In genomic region chr3:87909381-87909780, GRCm38 (mm10) we compare ENCODE assay signal across 9 mouse cellular contexts. TPM values are rescaled to one million over a fixed set of nuclear protein-coding genes. Genes with fewer than 3 reads are reported as not detected.
DNase-seq lines count a peak whose midpoint lies in the region; ATAC-seq lines count a peak whose summit lies in the region.
"Had no signal": no experiment of that assay in that cellular context is flagged by ENCODE, and none has a peak within 500 bp of the region (broad histone marks: within the 10 kb centered on the region; RNA-seq: fewer than 3 reads in every experiment).

No protein-coding gene starts in this region.

- 73% methylated on average over 2 of the region's 2 CpGs for WGBS in intestine, embryonic 15.5 days
- 81% methylated on average over 2 of the region's 2 CpGs for WGBS in stomach, embryonic 14.5 days

- no peak for ATAC-seq in erythroblast, adult 5-6 weeks (replicated peaks; ENCODE audit: low FRiP score, poor library complexity, severe bottlenecking)
- ATAC-seq in megakaryocyte, adult 5-6 weeks (ENCODE audit: poor library complexity, severe bottlenecking), result no peak
- no peak for ATAC-seq in intestine, embryonic 15.5 days
- no peak for ATAC-seq in stomach, embryonic 14.5 days (ENCODE audit: insufficient number of reproducible peaks, insufficient read depth, low FRiP score, low read depth)

- peaks cover 87% of the 10 kb centered on the region for H3K4me1 ChIP-seq in erythroblast, embryonic 14.5 days (ENCODE audit: control insufficient read depth)
- H3K4me1 ChIP-seq in megakaryocyte, embryonic 14.5 days, result peaks cover 76% of the 10 kb centered on the region
- H3K4me1 ChIP-seq in intestine, embryonic 15.5 days (replicated peaks), result peaks cover 38% of the 10 kb centered on the region
- peaks cover 34% of the 10 kb centered on the region for H3K4me1 ChIP-seq in stomach, embryonic 14.5 days (ENCODE audit: control insufficient read depth, insufficient read depth, low read length)

- H3K4me2 ChIP-seq in intestine, embryonic 15.5 days (replicated peaks), result peak overlapping the region; percentile 80
- H3K4me2 ChIP-seq in stomach, embryonic 14.5 days (replicated peaks; ENCODE audit: low read depth, low read length), result peak overlapping the region; percentile 55

- no peak for DNase-seq in frontal cortex, postnatal 25 days (ENCODE audit: low spot score in 2 of 2)
- DNase-seq in left cerebral cortex, postnatal 36 days (ENCODE audit: low spot score in 2 of 2), result no peak
- DNase-seq: cerebellum, postnatal 25 days had no signal

- H3K36me3 ChIP-seq in erythroblast, embryonic 14.5 days (ENCODE audit: control insufficient read depth), result peaks cover 64% of the 10 kb centered on the region
- peaks cover 38% of the 10 kb centered on the region for H3K36me3 ChIP-seq in megakaryocyte, embryonic 14.5 days (replicated peaks; ENCODE audit: low read length)
- peaks cover 13% of the 10 kb centered on the region for H3K36me3 ChIP-seq in intestine, embryonic 15.5 days
- peaks cover 11% of the 10 kb centered on the region for H3K36me3 ChIP-seq in stomach, embryonic 14.5 days (ENCODE audit: control insufficient read depth, insufficient read depth, low read length)

- no peaks in the 10 kb centered on the region for H3K9me3 ChIP-seq in erythroblast, embryonic 14.5 days (ENCODE audit: control insufficient read depth, low read length)
- no peaks in the 10 kb centered on the region for H3K9me3 ChIP-seq in megakaryocyte, embryonic 14.5 days
- H3K9me3 ChIP-seq in intestine, embryonic 15.5 days, result no peaks in the 10 kb centered on the region
- H3K9me3 ChIP-seq in stomach, embryonic 14.5 days (ENCODE audit: control insufficient read depth, low read depth, low read length), result no peaks in the 10 kb centered on the region

- peak overlapping the region; percentile 100 for H3K4me3 ChIP-seq in erythroblast, embryonic 14.5 days (replicated peaks)
- peak overlapping the region; percentile 91 for H3K4me3 ChIP-seq in megakaryocyte, embryonic 14.5 days (replicated peaks)
- H3K4me3 ChIP-seq in intestine, embryonic 15.5 days (replicated peaks), result no peak overlapping the region
- H3K4me3 ChIP-seq in stomach, embryonic 14.5 days (ENCODE audit: low read depth, low read length), result 0 out of 2 replicates have a peak overlapping the region, but pooled peaks have one; percentile 28

- intact Hi-C loops in left cerebral cortex, postnatal 36 days (cut with DNase I), result no loop called here

- H3K27me3 ChIP-seq in erythroblast, embryonic 14.5 days (ENCODE audit: control insufficient read depth), result no peaks in the 10 kb centered on the region
- no peaks in the 10 kb centered on the region for H3K27me3 ChIP-seq in megakaryocyte, embryonic 14.5 days (replicated peaks)
- H3K27me3 ChIP-seq in intestine, embryonic 15.5 days (replicated peaks), result no peaks in the 10 kb centered on the region
- no peaks in the 10 kb centered on the region for H3K27me3 ChIP-seq in stomach, embryonic 14.5 days (ENCODE audit: control insufficient read depth, insufficient read depth, low read length)

- peak overlapping the region; percentile 90 for H3K27ac ChIP-seq in intestine, embryonic 15.5 days
- peak overlapping the region; percentile 86 for H3K27ac ChIP-seq in stomach, embryonic 14.5 days (ENCODE audit: low read length)

- peak overlapping the region; percentile 32; the same call in 1 of the 2 replicates for H3K9ac ChIP-seq in intestine, embryonic 15.5 days
- no peak overlapping the region for H3K9ac ChIP-seq in stomach, embryonic 14.5 days (replicated peaks; ENCODE audit: low read depth, low read length)

RNA-seq across cellular contexts. Expression of gene Hdgf, which starts 3.3 kb away (rescaled TPM):
- 86.9 and 109 TPM in 2 replicates for polyA plus RNA-seq in erythroblast, embryonic 14.5 days (2012)
- 99.5 and 116 TPM in 2 replicates for total RNA-seq in erythroblast, adult 5-6 weeks (2015; ENCODE audit: low replicate concordance)
- total RNA-seq in erythroblast, adult 5-6 weeks (2017; ENCODE audit: low replicate concordance), result 131 and 168 TPM in 2 replicates
- 140 and 1,011 TPM in 2 replicates for polyA plus RNA-seq in megakaryocyte, embryonic 14.5 days (2012; ENCODE audit: insufficient read depth, low replicate concordance)
- total RNA-seq in megakaryocyte, adult 5-6 weeks (2015), result 131 and 154 TPM in 2 replicates
- 217 and 229 TPM in 2 replicates for total RNA-seq in megakaryocyte, adult 5-6 weeks (2017)
- polyA plus RNA-seq in intestine, embryonic 15.5 days (2015; fragmentation: Nextera tagmentation; extraction: Ambion mirVana), result 227 and 229 TPM in 2 replicates
- polyA plus RNA-seq in stomach, embryonic 14.5 days (2014; fragmentation: Nextera tagmentation; extraction: Ambion mirVana), result 119 and 135 TPM in 2 replicates
- 100 to 1,000 TPM; 150 to 153 TPM for total RNA-seq in left cerebral cortex, postnatal 36 days (2021)

RNA-seq across cellular contexts. Expression of gene Mrpl24, which starts 9.9 kb away (rescaled TPM):
- 0.97 and 1.1 TPM in 2 replicates for polyA plus RNA-seq in erythroblast, embryonic 14.5 days (2012)
- 24.0 and 39.1 TPM in 2 replicates for total RNA-seq in erythroblast, adult 5-6 weeks (2015; ENCODE audit: low replicate concordance)
- total RNA-seq in erythroblast, adult 5-6 weeks (2017; ENCODE audit: low replicate concordance), result 16.0 and 23.0 TPM in 2 replicates
- polyA plus RNA-seq in megakaryocyte, embryonic 14.5 days (2012; ENCODE audit: insufficient read depth, low replicate concordance), result 3.1 and 14.1 TPM in 2 replicates
- total RNA-seq in megakaryocyte, adult 5-6 weeks (2015), result 134 and 135 TPM in 2 replicates
- 99.8 and 106 TPM in 2 replicates for total RNA-seq in megakaryocyte, adult 5-6 weeks (2017)
- polyA plus RNA-seq in intestine, embryonic 15.5 days (2015; fragmentation: Nextera tagmentation; extraction: Ambion mirVana), result 74.2 and 79.2 TPM in 2 replicates
- polyA plus RNA-seq in stomach, embryonic 14.5 days (2014; fragmentation: Nextera tagmentation; extraction: Ambion mirVana), result 73.5 and 75.5 TPM in 2 replicates
- 10 to 100 TPM; 44.6 to 54.9 TPM for total RNA-seq in left cerebral cortex, postnatal 36 days (2021)

RNA-seq across cellular contexts. Expression of gene Isg20l2, which starts 20.7 kb away (rescaled TPM):
- polyA plus RNA-seq in erythroblast, embryonic 14.5 days (2012), result 0.25 and 0.26 TPM in 2 replicates
- total RNA-seq in erythroblast, adult 5-6 weeks (2015; ENCODE audit: low replicate concordance), result 8.6 and 10.7 TPM in 2 replicates
- 5.6 and 11.6 TPM in 2 replicates for total RNA-seq in erythroblast, adult 5-6 weeks (2017; ENCODE audit: low replicate concordance)
- polyA plus RNA-seq in megakaryocyte, embryonic 14.5 days (2012; ENCODE audit: insufficient read depth, low replicate concordance), result 2.9 and 3.6 TPM in 2 replicates
- total RNA-seq in megakaryocyte, adult 5-6 weeks (2015), result 27.5 and 28.8 TPM in 2 replicates
- 25.0 and 26.3 TPM in 2 replicates for total RNA-seq in megakaryocyte, adult 5-6 weeks (2017)
- polyA plus RNA-seq in intestine, embryonic 15.5 days (2015; fragmentation: Nextera tagmentation; extraction: Ambion mirVana), result 46.7 and 49.9 TPM in 2 replicates
- polyA plus RNA-seq in stomach, embryonic 14.5 days (2014; fragmentation: Nextera tagmentation; extraction: Ambion mirVana), result 31.9 and 35.4 TPM in 2 replicates
- 10 to 100 TPM; 12.9 to 14.3 TPM for total RNA-seq in left cerebral cortex, postnatal 36 days (2021)

RNA-seq across cellular contexts. Expression of gene Rrnad1, which starts 21.1 kb away (rescaled TPM):
- 1.3 TPM in 2 replicates for polyA plus RNA-seq in erythroblast, embryonic 14.5 days (2012)
- total RNA-seq in erythroblast, adult 5-6 weeks (2015; ENCODE audit: low replicate concordance), result 0.58 and 1.7 TPM in 2 replicates
- total RNA-seq in erythroblast, adult 5-6 weeks (2017; ENCODE audit: low replicate concordance), result 2.4 and 3.2 TPM in 2 replicates
- polyA plus RNA-seq in megakaryocyte, embryonic 14.5 days (2012; ENCODE audit: insufficient read depth, low replicate concordance), result 13.9 and 14.0 TPM in 2 replicates
- total RNA-seq in megakaryocyte, adult 5-6 weeks (2015), result 7.2 and 7.8 TPM in 2 replicates
- 8.7 and 10.2 TPM in 2 replicates for total RNA-seq in megakaryocyte, adult 5-6 weeks (2017)
- polyA plus RNA-seq in intestine, embryonic 15.5 days (2015; fragmentation: Nextera tagmentation; extraction: Ambion mirVana), result 15.8 and 16.3 TPM in 2 replicates
- 17.9 and 20.0 TPM in 2 replicates for polyA plus RNA-seq in stomach, embryonic 14.5 days (2014; fragmentation: Nextera tagmentation; extraction: Ambion mirVana)
- total RNA-seq in left cerebral cortex, postnatal 36 days (2021), result 10 to 100 TPM; 16.4 to 23.9 TPM

RNA-seq across cellular contexts. Expression of gene Prcc, which starts 24.0 kb away (rescaled TPM):
- 11.4 and 11.7 TPM in 2 replicates for polyA plus RNA-seq in erythroblast, embryonic 14.5 days (2012)
- 13.2 and 14.8 TPM in 2 replicates for total RNA-seq in erythroblast, adult 5-6 weeks (2015; ENCODE audit: low replicate concordance)
- total RNA-seq in erythroblast, adult 5-6 weeks (2017; ENCODE audit: low replicate concordance), result 17.4 and 17.8 TPM in 2 replicates
- 62.4 and 99.1 TPM in 2 replicates for polyA plus RNA-seq in megakaryocyte, embryonic 14.5 days (2012; ENCODE audit: insufficient read depth, low replicate concordance)
- 16.8 and 18.9 TPM in 2 replicates for total RNA-seq in megakaryocyte, adult 5-6 weeks (2015)
- 18.5 and 22.2 TPM in 2 replicates for total RNA-seq in megakaryocyte, adult 5-6 weeks (2017)
- 13.1 TPM in 2 replicates for polyA plus RNA-seq in intestine, embryonic 15.5 days (2015; fragmentation: Nextera tagmentation; extraction: Ambion mirVana)
- 12.9 and 14.1 TPM in 2 replicates for polyA plus RNA-seq in stomach, embryonic 14.5 days (2014; fragmentation: Nextera tagmentation; extraction: Ambion mirVana)
- total RNA-seq in left cerebral cortex, postnatal 36 days (2021), result 10 to 100 TPM; 59.8 to 63.6 TPM
